Mouse (Mus musculus): ENCODE measurements around the gene Spi1.

GRCm38 (mm10) chr2:91097015-91097414, 14.8 kb downstream of the Spi1 start:
- no peak for TF ChIP-seq HCFC1 (IDR thresholded peaks at IDR 0.05; ENCODE audit: borderline replicate concordance, insufficient read depth, low read length)
- TF ChIP-seq ZC3H11A (IDR thresholded peaks at IDR 0.05; ENCODE audit: borderline replicate concordance, low read depth, low read length), result no peak
- no peak for TF ChIP-seq CHD2 (IDR thresholded peaks at IDR 0.05; ENCODE audit: low read depth, low read length)
- TF ChIP-seq MAFK (IDR thresholded peaks at IDR 0.05; ENCODE audit: insufficient read depth, low read depth, low read length), result no peak
- no peak for TF ChIP-seq ZNF384 (IDR thresholded peaks at IDR 0.05; ENCODE audit: low read depth, low read length)

Measured in ES-E14 (cell line).